Mouse (Mus musculus) cerebellum, adult 2 months (tissue): ENCODE measurements around the gene Olfr522.

Experiments used
- CTCF ChIP-seq: fragments of 200-500 bp; IDR thresholded peaks from 2 replicates; pipeline ENCODE4 v1.5.1; 2011; ENCODE audit warnings: low read depth, mild to moderate bottlenecking, control low read depth, low read length, moderate library complexity, borderline replicate concordance; ENCODE audit not compliant: insufficient read depth
- POLR2A ChIP-seq: fragments of 200-500 bp; IDR thresholded peaks from 2 replicates; pipeline ENCODE4 v1.6.1; 2011; ENCODE audit warnings: low read length, control low read depth, borderline replicate concordance; ENCODE audit not compliant: insufficient read depth

- TF ChIP-seq CTCF (no peak), POLR2A (no peak)
These were observed 3.4 kb upstream of the Olfr522 start for GRCm38 (mm10) chr7:140167950-140168349.
